Mouse (Mus musculus) hematopoietic multipotent progenitor cell, adult 10-12 weeks (in vitro differentiated cells): ENCODE data around the gene D7Ertd443e. TPM values are rescaled to one million over a fixed set of nuclear protein-coding genes. Genes with fewer than 3 reads are reported as not detected.

Experiments used
- polyA plus RNA-seq: library from polyadenylated mRNA; stranded (reverse); fragments of >175 nt; gene quantifications from 2 replicates; pipeline ENCODE4 v1.2.3, GENCODE M21; 2012; ENCODE audit warnings: low replicate concordance

D7Ertd443e gene
- polyA plus RNA-seq, result 0.04 and 0.26 TPM in 2 replicates

GRCm38 (mm10) chr7:134385561-134385960 lies at the start of gene D7Ertd443e:
TSS of gene D7Ertd443e (minus strand) at chr7:134385661.

GRCm38 (mm10) chr7:134231378-134232346 lies 153.8 kb downstream of the D7Ertd443e start, which contains the start of gene Adam12:
TSS of gene Adam12 (minus strand) at chr7:134232146.

Other genes with a start within 250 kb of the D7Ertd443e start
- gene Adam12, start 153.5 kb downstream of the D7Ertd443e start, polyA plus RNA-seq, result 0.10 and 0.18 TPM in 2 replicates